Mouse (Mus musculus): ENCODE measurements at regions not wholly inside any gene's neighbourhood (a gene's known extent, or its start where the extent isn't known, plus 50 kb on each side); places are given as distances from the start of the nearest gene placed in this dataset.

DNA sequence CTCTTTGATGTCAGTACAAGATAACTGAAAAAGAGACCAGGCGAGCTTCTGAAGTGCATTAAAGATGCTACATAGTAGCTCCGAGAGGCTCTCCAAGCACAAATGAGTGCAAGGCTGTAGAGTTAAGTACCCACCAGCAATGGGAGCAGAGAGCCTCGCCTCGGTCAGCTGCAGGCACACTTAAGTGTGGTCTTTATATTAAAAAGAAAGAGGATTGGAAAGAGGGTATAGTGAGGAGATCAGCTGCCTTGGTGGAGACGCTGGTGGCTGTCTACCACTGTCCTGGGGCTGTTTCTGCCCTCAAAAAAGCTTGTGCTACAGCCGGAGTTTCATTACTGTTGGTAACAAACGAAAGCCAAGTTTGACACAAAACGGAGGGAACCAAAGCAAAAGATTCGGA lies 68.3 kb upstream of the Ppara start:
- Histone ChIP-seq H3K36me3 (ENCODE audit: control insufficient read depth, insufficient read depth, low read length) (no peaks in the 10 kb centered on the region), H3K27me3 (ENCODE audit: control insufficient read depth, insufficient read depth, low read length) (no peaks in the 10 kb centered on the region), H3K4me2 (replicated peaks; ENCODE audit: low read depth) (0 out of 2 replicates have a peak overlapping the region, but pooled peaks have one; percentile 3), H3K9me3 (ENCODE audit: control insufficient read depth, low read length) (no peaks in the 10 kb centered on the region), H3K4me3 (ENCODE audit: low read depth, low read length) (no peak overlapping the region), H3K9ac (ENCODE audit: low read length) (no peak overlapping the region), H3K4me1 (replicated peaks; ENCODE audit: control insufficient read depth, insufficient read depth) (no peaks in the 10 kb centered on the region; the same call in none of the 2 replicates), H3K27ac (replicated peaks) (0 out of 2 replicates have a peak overlapping the region, but pooled peaks have one; percentile 9)
- TF ChIP-seq EP300 (optimal IDR thresholded peaks at IDR 0.05): no peak
- TF ChIP-seq CTCF (IDR thresholded peaks at IDR 0.05; ENCODE audit: low read depth): no peak
- 77% methylated on average over 9 of the region's 9 CpGs for WGBS
- no peak for ATAC-seq (ENCODE audit: low FRiP score, low TSS enrichment)
- no peak for DNase-seq (ENCODE audit: low spot score)

DNA sequence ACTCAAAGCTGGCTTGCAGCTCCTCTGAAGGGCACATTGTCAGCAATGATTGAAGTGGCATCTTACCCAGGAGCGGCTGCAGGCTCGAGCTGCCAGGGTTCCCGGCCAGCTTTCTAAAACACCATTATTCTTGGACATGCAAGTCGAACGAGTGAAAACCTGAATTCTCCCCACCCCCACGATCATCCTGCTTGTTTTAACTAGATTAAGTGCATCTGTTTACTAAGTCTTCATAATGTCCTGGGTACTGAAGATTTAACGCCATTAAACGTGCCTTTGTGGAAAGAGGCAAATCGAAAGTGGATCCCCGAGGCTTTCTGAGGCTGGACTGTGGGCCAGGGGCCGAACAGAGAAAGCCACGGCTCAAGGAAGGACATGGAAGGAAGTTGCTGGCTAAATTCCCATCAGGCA lies 67.4 kb upstream of the Ppara start:
- Histone ChIP-seq H3K36me3 (ENCODE audit: control insufficient read depth, insufficient read depth, low read length) (no peaks in the 10 kb centered on the region), H3K4me3 (ENCODE audit: low read depth, low read length) (peak overlapping the region; percentile 17; the same call in 1 of the 2 replicates), H3K4me1 (replicated peaks; ENCODE audit: control insufficient read depth, insufficient read depth) (no peaks in the 10 kb centered on the region; the same call in none of the 2 replicates), H3K27ac (replicated peaks) (peak overlapping the region; percentile 79), H3K9ac (ENCODE audit: low read length) (peak overlapping the region; percentile 63), H3K27me3 (ENCODE audit: control insufficient read depth, insufficient read depth, low read length) (no peaks in the 10 kb centered on the region), H3K4me2 (replicated peaks; ENCODE audit: low read depth) (peak overlapping the region; percentile 47), H3K9me3 (ENCODE audit: control insufficient read depth, low read length) (no peaks in the 10 kb centered on the region)
- 40% methylated on average over 12 of the region's 12 CpGs for WGBS
- ATAC-seq (ENCODE audit: low FRiP score, low TSS enrichment) (no peak), DNase-seq (ENCODE audit: low spot score) (no peak)
- TF ChIP-seq CTCF (IDR thresholded peaks at IDR 0.05; ENCODE audit: low read depth) (no peak), EP300 (optimal IDR thresholded peaks at IDR 0.05) (no peak)

DNA sequence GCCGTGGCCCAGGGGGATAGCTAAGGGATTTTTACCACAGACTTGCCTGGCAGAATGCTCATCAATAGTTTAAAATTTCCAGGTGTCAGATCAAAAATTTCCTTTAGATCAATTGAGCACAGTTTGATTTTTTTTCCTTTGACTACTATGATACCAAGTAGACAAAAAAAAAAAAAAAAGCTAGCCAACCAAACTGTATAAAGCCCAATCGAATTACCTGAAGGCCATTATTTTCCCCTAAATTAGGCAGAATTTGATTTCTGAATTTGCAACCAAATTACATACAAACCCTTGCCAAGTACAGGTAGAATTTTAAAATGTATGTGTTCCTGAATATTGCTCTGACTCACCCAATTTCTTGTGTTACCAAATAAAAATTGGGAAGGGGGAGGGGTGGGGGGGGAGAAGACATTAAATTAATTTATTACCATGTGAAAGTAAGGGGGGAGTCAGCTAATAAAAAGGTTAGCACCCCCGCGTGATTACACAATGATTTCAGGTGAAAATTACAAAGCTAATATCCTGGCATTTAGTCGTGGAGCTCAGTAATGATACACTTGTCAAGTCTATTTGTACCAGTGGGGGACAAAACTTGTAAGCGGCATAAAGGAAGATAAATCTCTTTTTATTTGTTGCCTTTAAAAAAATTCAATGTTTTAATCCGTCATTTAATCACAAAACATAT lies 66.7 kb upstream of the Ppara start:
- Histone ChIP-seq H3K9me3 (ENCODE audit: control insufficient read depth, low read length) (no peaks in the 10 kb centered on the region), H3K4me2 (replicated peaks; ENCODE audit: low read depth) (peak overlapping the region; percentile 47), H3K9ac (ENCODE audit: low read length) (peak overlapping the region; percentile 63; the same call in 1 of the 2 replicates), H3K27ac (replicated peaks) (peak overlapping the region; percentile 79), H3K27me3 (ENCODE audit: control insufficient read depth, insufficient read depth, low read length) (no peaks in the 10 kb centered on the region), H3K4me1 (replicated peaks; ENCODE audit: control insufficient read depth, insufficient read depth) (no peaks in the 10 kb centered on the region; the same call in none of the 2 replicates), H3K4me3 (ENCODE audit: low read depth, low read length) (no peak overlapping the region), H3K36me3 (ENCODE audit: control insufficient read depth, insufficient read depth, low read length) (no peaks in the 10 kb centered on the region)
- DNase-seq (ENCODE audit: low spot score): no peak
- 79% methylated on average over 7 of the region's 7 CpGs for WGBS
- no peak for TF ChIP-seq CTCF (IDR thresholded peaks at IDR 0.05; ENCODE audit: low read depth)
- no peak for TF ChIP-seq EP300 (optimal IDR thresholded peaks at IDR 0.05)
- ATAC-seq (ENCODE audit: low FRiP score, low TSS enrichment): no peak

DNA sequence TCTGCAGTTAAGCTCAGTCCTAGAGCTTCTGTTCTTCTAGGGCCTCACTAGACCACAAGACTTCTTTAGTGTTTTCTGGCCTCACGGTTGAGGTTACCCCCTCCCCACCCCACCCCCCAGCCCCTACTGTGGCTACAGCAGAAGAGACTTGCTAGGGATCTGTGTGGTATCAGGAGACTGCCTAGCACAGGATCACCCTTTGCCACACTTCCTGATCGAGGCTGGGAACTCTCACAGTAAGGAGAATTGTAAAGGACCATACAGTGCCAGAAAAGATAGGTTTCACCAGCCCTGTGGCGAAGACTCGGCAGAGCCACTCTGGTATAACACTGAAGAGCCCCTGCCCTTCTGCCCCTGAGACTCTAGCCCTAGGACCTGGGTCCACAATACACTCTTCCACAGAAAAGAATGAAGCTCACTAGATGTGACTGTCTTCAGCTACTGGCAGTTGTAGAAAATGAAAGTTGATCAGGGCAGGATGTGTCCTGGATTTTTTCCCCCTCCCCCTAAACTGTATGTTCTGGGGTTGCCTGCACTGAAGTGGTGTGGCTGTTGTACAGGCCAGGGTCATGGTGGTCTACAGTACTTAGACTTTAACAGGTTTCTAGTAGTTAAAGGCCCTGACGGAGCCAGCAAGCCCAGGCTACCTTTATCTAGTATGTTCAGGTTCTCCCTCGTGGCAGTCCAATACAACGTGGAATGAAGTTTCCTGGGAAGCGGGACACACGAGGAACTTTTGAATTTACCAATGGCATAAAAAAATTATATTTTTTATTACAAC lies 65.7 kb upstream of the Ppara start:
- H3K4me3 ChIP-seq (ENCODE audit: low read depth, low read length): peak overlapping the region; percentile 91; the same call in 1 of the 2 replicates
- WGBS: 48% methylated on average over 9 of the region's 9 CpGs
- peak overlapping the region; percentile 94; the same call in 1 of the 2 replicates for H3K9ac ChIP-seq (ENCODE audit: low read length)

DNA sequence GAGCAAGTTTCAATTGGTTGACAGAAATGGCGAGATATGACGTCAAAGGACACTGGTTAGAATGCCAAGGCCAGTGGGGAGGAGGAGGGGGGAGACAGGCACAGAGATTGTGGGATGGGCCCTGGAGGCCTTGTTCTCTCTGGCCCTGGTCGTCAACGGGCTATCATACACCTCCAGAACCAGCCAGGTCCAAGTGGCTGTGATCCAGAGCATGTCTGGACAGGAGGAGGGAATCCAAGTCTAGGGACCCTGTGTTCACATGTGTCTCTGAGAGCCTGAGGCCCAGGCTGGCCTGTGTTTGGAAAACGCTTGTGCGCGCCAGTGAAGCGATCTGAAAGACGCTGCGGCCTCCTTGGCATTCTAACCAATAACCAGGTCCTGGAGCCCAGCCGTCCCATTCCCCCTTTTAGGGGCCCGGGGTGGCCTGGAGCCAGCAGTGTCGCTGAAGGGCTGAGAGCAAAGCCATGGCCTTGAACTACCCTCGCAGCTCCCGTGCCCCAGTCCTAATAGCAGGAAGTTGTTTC lies 65.1 kb upstream of the Ppara start:
- 14% methylated on average over 15 of the region's 15 CpGs for WGBS
- Histone ChIP-seq H3K4me1 (replicated peaks; ENCODE audit: control insufficient read depth, insufficient read depth) (peaks cover 3% of the 10 kb centered on the region), H3K9ac (ENCODE audit: low read length) (peak overlapping the region; percentile 94), H3K27ac (replicated peaks) (peak overlapping the region; percentile 99), H3K9me3 (ENCODE audit: control insufficient read depth, low read length) (no peaks in the 10 kb centered on the region), H3K36me3 (ENCODE audit: control insufficient read depth, insufficient read depth, low read length) (no peaks in the 10 kb centered on the region), H3K4me3 (ENCODE audit: low read depth, low read length) (peak overlapping the region; percentile 91), H3K27me3 (ENCODE audit: control insufficient read depth, insufficient read depth, low read length) (no peaks in the 10 kb centered on the region), H3K4me2 (replicated peaks; ENCODE audit: low read depth) (peak overlapping the region; percentile 82)
- TF ChIP-seq CTCF (IDR thresholded peaks at IDR 0.05; ENCODE audit: low read depth): no peak
- TF ChIP-seq EP300 (optimal IDR thresholded peaks at IDR 0.05): no peak
- ATAC-seq (ENCODE audit: low FRiP score, low TSS enrichment) (peak; percentile 55), DNase-seq (ENCODE audit: low spot score) (no peak)

More for the DNA sequence above, 65.7 kb upstream of the Ppara start:
- Histone ChIP-seq H3K9me3 (ENCODE audit: control insufficient read depth, low read length) (no peaks in the 10 kb centered on the region), H3K4me2 (replicated peaks; ENCODE audit: low read depth) (peak overlapping the region; percentile 82), H3K27ac (replicated peaks) (peak overlapping the region; percentile 99), H3K4me1 (replicated peaks; ENCODE audit: control insufficient read depth, insufficient read depth) (no peaks in the 10 kb centered on the region; the same call in none of the 2 replicates), H3K27me3 (ENCODE audit: control insufficient read depth, insufficient read depth, low read length) (no peaks in the 10 kb centered on the region), H3K36me3 (ENCODE audit: control insufficient read depth, insufficient read depth, low read length) (no peaks in the 10 kb centered on the region)
- DNase-seq (ENCODE audit: low spot score) (no peak), ATAC-seq (ENCODE audit: low FRiP score, low TSS enrichment) (no peak)
- TF ChIP-seq CTCF (IDR thresholded peaks at IDR 0.05; ENCODE audit: low read depth) (no peak), EP300 (optimal IDR thresholded peaks at IDR 0.05) (no peak)
